Mouse (Mus musculus): ENCODE measurements around the gene Atp11a.

GRCm38 (mm10) chr8:12772319-12772718 is 15.5 kb downstream of the Atp11a start:
- TF ChIP-seq MAFK (IDR thresholded peaks at IDR 0.05; ENCODE audit: insufficient read depth, low read depth, low read length) (no peak), HCFC1 (IDR thresholded peaks at IDR 0.05; ENCODE audit: borderline replicate concordance, insufficient read depth, low read length) (no peak)
